8 mouse cellular contexts compared by ENCODE assay signal in the genomic region with DNA sequence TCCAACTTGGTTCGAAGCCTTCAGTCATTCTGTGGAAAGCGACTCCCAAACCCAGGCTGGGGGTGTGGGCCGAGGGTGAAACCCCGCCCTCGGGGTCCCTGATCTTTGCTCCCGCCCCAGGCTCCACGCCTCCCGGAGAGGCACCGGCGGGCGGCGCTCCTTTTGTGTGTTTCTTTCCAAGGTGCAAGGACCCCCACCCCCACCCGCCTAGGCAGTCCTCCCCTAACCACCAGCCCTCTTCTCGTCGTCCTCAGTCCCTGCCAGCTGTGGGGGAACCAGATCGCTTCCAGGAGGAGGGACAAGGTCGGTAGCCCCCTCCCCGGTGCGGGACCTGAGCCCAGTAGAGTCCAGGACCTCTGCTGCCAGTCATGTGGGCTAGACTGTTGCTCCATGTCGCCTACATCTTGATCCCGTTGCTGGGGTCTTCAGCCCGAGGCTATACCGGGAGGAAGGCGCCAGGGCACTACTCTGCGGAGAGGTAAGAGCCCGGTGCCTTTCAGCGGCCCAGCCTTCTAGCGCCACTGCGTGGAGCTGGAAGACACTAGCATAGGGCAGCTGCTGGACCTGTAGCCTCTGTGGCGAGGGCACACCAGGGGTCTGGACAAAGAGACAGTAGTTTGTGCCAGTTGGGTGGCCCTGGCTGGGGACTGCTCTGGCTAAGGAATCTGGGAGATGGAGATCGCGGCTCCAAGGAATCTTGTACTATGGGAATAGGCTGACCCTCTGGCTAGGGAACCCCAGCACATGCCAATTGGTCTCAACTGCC. TPM values are rescaled to one million over a fixed set of nuclear protein-coding genes. Genes with fewer than 3 reads are reported as not detected.
DNase-seq lines count a peak whose midpoint lies in the region; ATAC-seq lines count a peak whose summit lies in the region.

Vwce (plus strand) TSS at position 108 of the 766 bp plus-strand sequence.

- peak; percentile 77 for ATAC-seq in common myeloid progenitor, adult 5-6 weeks (replicated peaks; ENCODE audit: low read depth, poor library complexity, severe bottlenecking)
- ATAC-seq in intestine, embryonic 16.5 days = peak; percentile 88

- H3K36me3 ChIP-seq in intestine, embryonic 16.5 days (ENCODE audit: control insufficient read depth, insufficient read depth, low read length) = peaks cover 8% of the 10 kb centered on the region; the same call in 1 of the 2 replicates

- no peaks in the 10 kb centered on the region for H3K27me3 ChIP-seq in intestine, embryonic 16.5 days (replicated peaks; ENCODE audit: control insufficient read depth, insufficient read depth, low read length)

- H3K9ac ChIP-seq in intestine, embryonic 16.5 days (ENCODE audit: low read depth, low read length) = peak within 1 kb of the TSS; percentile 75

- H3K4me1 ChIP-seq in intestine, embryonic 16.5 days (ENCODE audit: control insufficient read depth, insufficient read depth, low read length) = peaks cover 18% of the 10 kb centered on the region

- peak within 1 kb of the TSS; percentile 43 for H3K27ac ChIP-seq in intestine, embryonic 16.5 days (ENCODE audit: low read length)

- peak within 1 kb of the TSS; percentile 93 for H3K4me2 ChIP-seq in intestine, embryonic 16.5 days (ENCODE audit: low read depth, low read length)

- no peaks in the 10 kb centered on the region for H3K9me3 ChIP-seq in intestine, embryonic 16.5 days (ENCODE audit: control insufficient read depth, low read length)

- WGBS in intestine, embryonic 16.5 days = 1% methylated on average over 32 of the region's 32 CpGs

- H3K4me3 ChIP-seq in intestine, embryonic 16.5 days (ENCODE audit: low read length) = peak within 1 kb of the TSS; percentile 59

- intact Hi-C loops in gastrocnemius, postnatal 14 days (cut with DNase I; ENCODE audit: low total_unique reads) = no loop called here
- intact Hi-C loops in left cerebral cortex, postnatal 25 days (cut with DNase I) = no loop called here

- DNase-seq in gastrocnemius, adult 18-20 months (ENCODE audit: low spot score) = peak; percentile 16
- DNase-seq in gastrocnemius, adult 8-10 months (ENCODE audit: low spot score in 2 of 2) = no peak
- peak; percentile 29 for DNase-seq in gastrocnemius, postnatal 14 days
- DNase-seq in left cerebral cortex, postnatal 25 days (ENCODE audit: low spot score in 2 of 2) = peak; percentile 25 to 38
- peak; percentile 71 for DNase-seq in mesoderm, embryonic 11.5 days (ENCODE audit: low read depth, low spot score)
- peak; percentile 69 to 81 for DNase-seq in spleen, postnatal 4 days (ENCODE audit: low spot score in 2 of 2)

RNA-seq across cellular contexts. Expression of gene Vwce, which starts in this region (rescaled TPM):
- total RNA-seq in gastrocnemius, adult 18-20 months (2021) = not detected
- total RNA-seq in gastrocnemius, adult 8-10 months (2022) = not detected
- total RNA-seq in common myeloid progenitor, adult 5-6 weeks (2017) = not detected in 2 replicates
- under 1 TPM; 0.04 to 0.10 TPM for total RNA-seq in gastrocnemius, postnatal 14 days (2021)
- 4.8 and 5.5 TPM in 2 replicates for polyA plus RNA-seq in intestine, embryonic 16.5 days (2015; fragmentation: Nextera tagmentation; extraction: Ambion mirVana)
- under 1 TPM; 0.18 to 0.50 TPM for total RNA-seq in left cerebral cortex, postnatal 25 days (2021)

Comparison
In these comparisons a context has a peak if more than half of its experiments do, and no peak if none do; other contexts are left out.
1. Peak in DNase-seq in gastrocnemius, adult 18-20 months; RNA of the gene not detected or under 1 TPM.
2. Peak in ATAC-seq in common myeloid progenitor, adult 5-6 weeks; RNA of the gene not detected or under 1 TPM.
3. Peak in DNase-seq in gastrocnemius, postnatal 14 days; RNA of the gene not detected or under 1 TPM.
4. Peak in DNase-seq in left cerebral cortex, postnatal 25 days; RNA of the gene not detected or under 1 TPM.
5. DNase-seq: peak in mesoderm, embryonic 11.5 days (single experiment) and spleen, postnatal 4 days (2 of 2); none in gastrocnemius, adult 8-10 months (0 of 2).